Mouse (Mus musculus) kidney, embryonic 14.5 days (tissue): Measurements from ENCODE around the gene Hist2h3b. TPM values are rescaled to one million over a fixed set of nuclear protein-coding genes. Genes with fewer than 3 reads are reported as not detected.
"Not testable (repeated sequence)": the region's sequence is repeated elsewhere in the genome, so short reads cannot be mapped to it uniquely, and the experiment has no call there.

Experiments
- ATAC-seq: fragments of 200-750 bp; cut with Nextera tagmentation; 2 replicates; pipeline ENCODE4 v1.8.0; 2017; ENCODE audit warnings: moderate number of reproducible peaks, mild to moderate bottlenecking, moderate TSS enrichment, moderate library complexity; ENCODE audit not compliant: low FRiP score, low TSS enrichment
- H3K27ac ChIP-seq: fragments of 300-500 bp; sonication (generic); 2 replicates; pipeline ENCODE4 v1.5.1; 2014; ENCODE audit warnings: low read depth, mild to moderate bottlenecking, low read length, moderate library complexity, mixed read lengths
- H3K27me3 ChIP-seq: fragments of 300-500 bp; sonication (generic); 2 replicates; pipeline ENCODE4 v1.6.1; 2014; ENCODE audit warnings: mild to moderate bottlenecking, low read length; ENCODE audit not compliant: control insufficient read depth, insufficient read depth
- H3K36me3 ChIP-seq: fragments of 300-500 bp; sonication (generic); 2 replicates; pipeline ENCODE4 v1.6.1; 2014; ENCODE audit warnings: low read length, mixed read lengths; ENCODE audit not compliant: control insufficient read depth, insufficient read depth
- H3K4me1 ChIP-seq: fragments of 300-500 bp; sonication (generic); 2 replicates; pipeline ENCODE4 v1.6.1; 2014; ENCODE audit warnings: low read length, mixed read lengths; ENCODE audit not compliant: control insufficient read depth, insufficient read depth
- H3K4me2 ChIP-seq: fragments of 300-500 bp; sonication (generic); replicated peaks from 2 replicates; pipeline ENCODE4 v1.6.1; 2014; ENCODE audit warnings: low read depth, mild to moderate bottlenecking, low read length
- H3K4me3 ChIP-seq: fragments of 300-500 bp; sonication (generic); 2 replicates; pipeline ENCODE4 v1.5.1; 2014; ENCODE audit warnings: mild to moderate bottlenecking, low read length
- H3K9ac ChIP-seq: fragments of 300-500 bp; sonication (generic); 2 replicates; pipeline ENCODE4 v1.6.1; 2014; ENCODE audit warnings: low read depth, mild to moderate bottlenecking, low read length, moderate library complexity
- H3K9me3 ChIP-seq: fragments of 300-500 bp; sonication (generic); 2 replicates; pipeline ENCODE4 v1.6.1; 2016; ENCODE audit warnings: low read length; ENCODE audit not compliant: control insufficient read depth
- WGBS: fragments of 180-500 bp; shearing (Covaris S2); extraction: QIAGEN DNeasy Blood & Tissue Kit; methylation state at CpG from one replicate; pipeline ENCODE4 v1.1.7; 2014; 5-methylcytosine and 5-hydroxymethylcytosine counted together
- polyA plus RNA-seq: library from polyadenylated mRNA; unstranded; fragments of >200 nt; fragmentation: Nextera tagmentation; extraction: Ambion mirVana; gene quantifications from 2 replicates; pipeline ENCODE4 v1.2.1, GENCODE M21; 2014

The Hist2h3b gene
- polyA plus RNA-seq, 1 experiment from 2014 or later = 72.6 TPM

DNA sequence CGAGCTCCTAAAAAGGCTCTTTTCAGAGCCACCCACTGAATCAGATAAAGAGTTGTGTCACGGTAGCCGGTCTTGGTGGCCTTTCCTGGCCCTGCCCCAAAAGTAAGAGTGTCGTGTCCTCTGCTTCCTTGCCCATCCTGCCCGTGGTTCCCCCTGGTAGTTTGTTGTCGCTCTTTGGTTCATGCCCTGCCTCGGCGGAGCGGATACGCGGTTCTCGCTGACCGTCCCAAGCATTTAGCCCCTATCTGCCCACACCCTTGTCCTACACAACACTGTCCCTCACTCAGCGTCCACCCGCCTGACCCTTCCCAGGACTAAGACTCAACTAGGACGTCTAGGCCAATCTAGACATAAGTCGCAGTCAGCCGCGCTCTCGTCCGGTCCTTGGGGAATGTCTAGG, 22.4 kb upstream of the Hist2h3b start:
- WGBS = 0% methylated on average over 10 of the region's 21 CpGs
- H3K9me3 ChIP-seq, H3K36me3 ChIP-seq, H3K27me3 ChIP-seq, H3K4me2 ChIP-seq, ATAC-seq: not testable (repeated sequence)
- H3K4me3 ChIP-seq = peak overlapping the region; percentile 27; the same call in 1 of the 2 replicates
- H3K4me1 ChIP-seq = peaks cover 22% of the 10 kb centered on the region
- peak overlapping the region; percentile 48; the same call in 1 of the 2 replicates for H3K9ac ChIP-seq
- peak overlapping the region; percentile 67; the same call in 1 of the 2 replicates for H3K27ac ChIP-seq

DNA sequence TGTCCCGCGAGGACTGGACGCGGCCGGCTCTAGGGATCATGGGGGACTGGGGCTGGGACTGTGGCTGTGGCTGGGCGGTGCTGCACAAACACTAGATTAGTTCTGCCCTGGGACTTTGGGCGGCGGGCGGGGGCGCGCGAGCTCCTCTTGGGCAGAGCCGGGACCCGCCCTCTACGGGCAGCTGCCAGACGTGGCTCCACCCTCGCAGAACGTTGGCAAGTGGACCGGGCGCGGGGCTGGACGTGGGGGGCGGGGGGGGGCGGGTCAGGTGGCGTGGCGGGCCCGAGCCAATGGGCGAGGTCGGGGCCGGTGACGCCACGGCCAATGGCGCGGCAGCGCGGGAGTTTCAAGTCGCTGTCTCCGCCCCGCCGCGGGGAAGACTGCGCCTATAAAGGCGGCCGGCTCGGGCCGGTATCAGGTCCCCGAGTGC, 22.0 kb upstream of the Hist2h3b start, which contains the start of gene Hist2h3c1:
Gene Hist2h3c1, plus strand, starts transcription at position 259 of the 430 bp plus-strand sequence.
- Histone ChIP-seq H3K9ac (peak within 1 kb of the TSS; percentile 75), H3K4me3 (peak within 1 kb of the TSS; percentile 53), H3K27ac (peak within 1 kb of the TSS; percentile 68), H3K4me2 (peak within 1 kb of the TSS; percentile 50), H3K4me1 (peaks cover 22% of the 10 kb centered on the region)
- H3K9me3 ChIP-seq, H3K27me3 ChIP-seq, H3K36me3 ChIP-seq: not testable (repeated sequence)
- 0% methylated on average over 12 of the region's 47 CpGs for WGBS
- peak; percentile 93 for ATAC-seq

DNA sequence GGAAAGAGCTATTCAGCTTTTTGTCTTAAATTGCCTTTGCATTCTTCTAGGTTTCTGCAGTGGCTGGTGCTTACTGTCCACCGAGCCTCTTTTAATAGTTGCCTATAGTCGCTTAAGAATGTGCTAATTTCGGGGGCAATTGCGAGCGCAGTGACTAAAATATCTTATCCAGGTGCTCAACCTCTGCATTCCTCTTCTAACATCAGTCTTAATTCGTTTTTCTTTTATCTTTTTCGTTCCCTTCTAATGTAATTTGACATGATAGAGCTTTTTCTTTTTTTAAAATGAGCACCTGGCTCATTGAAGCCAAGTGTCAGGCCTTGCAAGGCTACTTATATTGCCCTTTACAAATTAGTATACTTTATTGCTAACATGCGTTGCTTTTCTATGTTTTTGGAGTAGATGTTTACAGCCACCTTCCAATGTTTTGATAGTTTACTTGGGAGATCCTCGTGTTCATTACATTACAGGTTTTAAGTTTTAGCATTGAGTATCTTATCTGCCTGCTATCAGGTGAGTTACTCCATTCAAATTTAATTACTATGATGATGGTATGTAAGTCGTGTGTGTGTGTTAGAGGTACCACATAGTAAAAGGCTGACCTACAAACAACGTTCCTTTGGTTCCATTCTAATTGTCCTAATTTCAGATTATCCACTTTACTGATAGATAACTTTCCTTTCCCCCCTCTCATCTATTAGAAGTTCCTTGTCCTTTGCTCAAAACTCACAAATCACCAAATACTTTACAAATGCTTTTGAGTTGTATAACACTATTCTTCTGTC, 20.9 kb upstream of the Hist2h3b start:
- WGBS = 4% methylated on average over 11 of the region's 11 CpGs
- Histone ChIP-seq H3K27me3 (no peaks in the 10 kb centered on the region), H3K4me3 (peak overlapping the region; percentile 53), H3K4me2 (peak overlapping the region; percentile 50), H3K9me3 (no peaks in the 10 kb centered on the region), H3K9ac (peak overlapping the region; percentile 75), H3K36me3 (no peaks in the 10 kb centered on the region), H3K27ac (peak overlapping the region; percentile 68), H3K4me1 (peaks cover 22% of the 10 kb centered on the region)
- ATAC-seq = no peak

DNA sequence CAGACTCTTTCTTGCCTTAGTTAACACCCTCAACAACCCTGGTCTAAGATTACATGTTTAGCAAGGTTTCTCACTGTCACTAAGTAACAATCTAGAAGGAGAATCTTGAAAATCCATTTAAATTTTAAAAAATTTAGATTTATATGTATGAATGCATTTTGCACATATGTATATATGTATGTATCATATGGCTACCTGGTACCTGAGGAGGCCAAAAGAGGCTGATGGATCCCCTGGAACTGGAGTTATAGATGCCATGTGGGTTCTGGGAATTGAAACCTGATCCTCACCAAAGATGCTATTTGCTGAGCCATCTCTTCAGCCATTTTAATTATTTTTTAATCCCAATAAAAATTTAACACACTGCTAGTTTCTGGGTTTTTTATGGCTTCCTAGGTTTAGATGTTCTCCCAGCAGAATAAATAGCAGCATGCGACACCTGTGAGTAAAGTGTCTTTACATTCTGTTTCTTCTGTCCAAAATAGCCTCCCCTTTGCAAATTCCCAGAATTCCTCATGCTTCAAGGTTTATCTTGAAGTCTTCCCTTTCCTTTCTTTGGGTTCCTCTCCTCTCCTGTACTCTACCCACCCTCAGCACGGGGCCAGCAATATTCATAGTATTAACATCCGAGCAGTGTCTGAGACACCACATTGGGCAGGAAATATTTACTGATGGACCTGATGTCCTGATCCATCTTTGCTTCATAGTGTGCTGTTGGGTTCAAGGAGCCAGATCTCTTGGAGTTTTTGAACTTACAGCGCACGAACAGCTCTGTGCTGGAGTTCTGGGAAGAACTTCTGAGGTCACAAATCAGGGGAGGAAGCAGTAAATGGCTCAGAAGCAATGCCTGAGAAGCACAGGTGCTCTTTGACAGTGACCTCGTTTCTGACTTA, 20.1 kb upstream of the Hist2h3b start:
- H3K27me3 ChIP-seq = no peaks in the 10 kb centered on the region
- H3K36me3 ChIP-seq = no peaks in the 10 kb centered on the region
- WGBS = 41% methylated on average over 6 of the region's 6 CpGs
- peak overlapping the region; percentile 50 for H3K4me2 ChIP-seq
- peak overlapping the region; percentile 75 for H3K9ac ChIP-seq
- peak overlapping the region; percentile 53 for H3K4me3 ChIP-seq
- no peak for ATAC-seq
- peak overlapping the region; percentile 55; the same call in 1 of the 2 replicates for H3K27ac ChIP-seq
- H3K4me1 ChIP-seq = peaks cover 22% of the 10 kb centered on the region
- H3K9me3 ChIP-seq = no peaks in the 10 kb centered on the region

DNA sequence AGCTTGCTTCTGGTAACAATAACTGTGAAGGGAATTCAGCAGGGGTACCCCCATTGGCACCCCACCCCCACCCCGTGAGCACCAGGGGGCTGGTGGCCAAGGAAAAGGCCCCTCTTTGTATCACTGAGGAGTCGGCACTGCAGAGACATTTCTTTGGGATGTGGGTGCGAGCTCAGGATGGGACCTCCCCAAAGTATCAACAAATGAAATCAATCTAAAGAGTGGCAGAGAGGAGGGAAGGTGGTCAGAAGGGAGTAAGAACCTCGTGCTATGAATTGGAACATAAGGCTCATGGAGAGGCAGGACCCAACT, 19.5 kb upstream of the Hist2h3b start:
- Histone ChIP-seq H3K4me3 (no peak overlapping the region), H3K4me2 (peak overlapping the region; percentile 50), H3K9me3 (no peaks in the 10 kb centered on the region), H3K9ac (0 out of 2 replicates have a peak overlapping the region, but pooled peaks have one; percentile 75), H3K4me1 (peaks cover 20% of the 10 kb centered on the region), H3K27me3 (no peaks in the 10 kb centered on the region), H3K27ac (peak overlapping the region; percentile 55; the same call in 1 of the 2 replicates), H3K36me3 (no peaks in the 10 kb centered on the region)
- no peak for ATAC-seq
- 70% methylated on average over 4 of the region's 4 CpGs for WGBS

DNA sequence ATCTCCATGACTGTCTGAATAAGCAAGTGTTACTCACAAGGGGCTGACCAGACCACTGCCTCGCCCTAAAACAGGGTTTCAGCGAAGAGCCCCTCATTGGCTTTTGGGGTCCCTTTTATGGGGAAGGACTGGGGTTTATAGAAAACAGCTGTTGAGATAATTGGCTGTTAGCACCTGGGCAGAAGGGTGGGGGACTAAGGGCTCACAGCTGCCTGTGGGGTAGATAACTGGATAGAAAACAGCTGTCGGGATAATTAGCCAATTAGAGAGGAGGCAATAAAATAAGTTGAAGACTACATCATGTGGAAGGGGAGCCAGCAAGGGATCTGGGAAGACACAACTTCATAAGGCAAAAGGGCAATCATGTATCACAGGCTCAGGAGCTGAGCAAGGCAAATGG, 17.6 kb upstream of the Hist2h3b start:
- Histone ChIP-seq H3K27ac (no peak overlapping the region), H3K4me1 (peaks cover 14% of the 10 kb centered on the region; the same call in 1 of the 2 replicates), H3K27me3 (no peaks in the 10 kb centered on the region), H3K9ac (no peak overlapping the region; the same call in 1 of the 2 replicates), H3K4me3 (no peak overlapping the region), H3K36me3 (no peaks in the 10 kb centered on the region), H3K9me3 (no peaks in the 10 kb centered on the region), H3K4me2 (no peak overlapping the region)
- no peak for ATAC-seq
- 60% methylated on average over 3 of the region's 3 CpGs for WGBS

DNA sequence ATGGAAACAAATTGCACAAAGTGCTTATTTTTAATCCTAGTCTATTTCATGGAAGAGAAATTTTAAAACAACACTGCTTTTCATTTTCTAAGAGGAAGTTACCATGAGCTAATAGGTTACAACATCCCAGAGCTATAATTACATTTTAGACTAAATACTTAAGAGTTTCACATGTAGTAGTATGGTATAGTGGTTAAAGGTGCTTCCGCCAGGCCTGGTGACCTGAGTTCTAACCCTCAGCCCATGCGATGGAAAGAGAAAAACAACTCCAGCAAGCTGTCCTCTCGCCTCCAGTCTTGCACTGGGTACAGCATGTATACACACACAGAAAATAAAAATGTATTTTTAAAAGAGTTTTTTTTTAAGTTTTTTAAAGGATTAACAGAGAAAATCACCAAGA, 16.7 kb upstream of the Hist2h3b start:
- Histone ChIP-seq H3K27me3 (no peaks in the 10 kb centered on the region), H3K4me2 (no peak overlapping the region), H3K27ac (no peak overlapping the region), H3K9me3 (no peaks in the 10 kb centered on the region), H3K4me3 (no peak overlapping the region), H3K36me3 (no peaks in the 10 kb centered on the region), H3K4me1 (peaks cover 14% of the 10 kb centered on the region; the same call in 1 of the 2 replicates), H3K9ac (no peak overlapping the region)
- no peak for ATAC-seq
- WGBS = 88% methylated on average over 3 of the region's 3 CpGs

DNA sequence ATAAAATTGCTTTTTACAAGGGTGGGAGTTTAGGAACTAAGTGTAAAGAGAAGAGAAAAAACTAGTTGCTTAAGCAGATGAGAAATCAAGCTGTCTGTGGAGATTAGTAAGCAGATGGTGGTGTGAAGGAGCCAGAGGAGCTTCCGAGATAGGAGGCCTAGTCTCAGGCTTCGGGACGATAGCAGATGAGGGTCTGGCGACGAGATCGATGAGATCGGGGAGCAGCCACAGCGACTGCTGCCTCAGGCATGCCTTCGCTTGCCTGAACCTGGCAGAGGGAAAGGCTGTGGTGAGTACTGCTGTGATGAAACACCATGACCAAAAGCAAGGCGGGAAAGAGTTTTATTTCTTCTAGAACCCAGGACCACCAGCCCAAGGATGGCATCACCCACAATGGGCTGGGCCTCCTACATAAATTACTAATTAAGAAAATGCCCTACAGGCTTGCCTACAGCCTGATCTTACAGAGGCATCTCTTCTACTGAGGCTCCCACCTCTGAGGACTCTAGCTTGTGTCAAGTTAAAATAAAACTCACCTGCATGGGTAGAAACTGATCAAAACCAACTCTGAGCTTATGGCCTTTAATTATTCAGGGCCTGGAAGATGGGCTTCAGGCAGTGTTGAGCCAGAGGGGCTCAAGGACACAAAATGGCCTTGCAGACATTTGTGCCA, 13.6 kb upstream of the Hist2h3b start:
- Histone ChIP-seq H3K4me1 (no peaks in the 10 kb centered on the region), H3K9me3 (no peaks in the 10 kb centered on the region), H3K27ac (no peak overlapping the region), H3K4me3 (no peak overlapping the region), H3K36me3 (no peaks in the 10 kb centered on the region), H3K4me2 (no peak overlapping the region; the same call in 1 of the 2 replicates), H3K27me3 (no peaks in the 10 kb centered on the region), H3K9ac (peak overlapping the region; percentile 28; the same call in 1 of the 2 replicates)
- ATAC-seq = 0 out of 2 replicates have a peak, but pooled peaks have one; percentile 26
- WGBS = 53% methylated on average over 10 of the region's 10 CpGs
